Mouse (Mus musculus) hindbrain, embryonic 13.5 days (tissue): ENCODE measurements around the gene Armc9. TPM values are rescaled to one million over a fixed set of nuclear protein-coding genes. Genes with fewer than 3 reads are reported as not detected.

Source experiments
- ATAC-seq: fragments of 200-750 bp; cut with Nextera tagmentation; 2 replicates; pipeline ENCODE4 v1.8.0; 2017; ENCODE audit warnings: moderate TSS enrichment; ENCODE audit not compliant: low FRiP score
- H3K27ac ChIP-seq: fragments of 300-500 bp; sonication (generic); 2 replicates; pipeline ENCODE4 v1.5.1; 2015; ENCODE audit warnings: inconsistent platforms, mild to moderate bottlenecking, moderate library complexity
- H3K27me3 ChIP-seq: fragments of 300-500 bp; sonication (generic); 2 replicates; pipeline ENCODE4 v1.6.1; 2015; ENCODE audit warnings: mild to moderate bottlenecking, inconsistent platforms
- H3K36me3 ChIP-seq: fragments of 300-500 bp; sonication (generic); 2 replicates; pipeline ENCODE4 v1.6.1; 2015; ENCODE audit warnings: mild to moderate bottlenecking, inconsistent platforms
- H3K4me1 ChIP-seq: fragments of 300-500 bp; sonication (generic); replicated peaks from 2 replicates; pipeline ENCODE4 v1.6.1; 2015; ENCODE audit warnings: inconsistent platforms
- H3K4me2 ChIP-seq: fragments of 300-500 bp; sonication (generic); 2 replicates; pipeline ENCODE4 v1.6.1; 2015; ENCODE audit warnings: inconsistent platforms, mild to moderate bottlenecking, moderate library complexity
- H3K4me3 ChIP-seq: fragments of 300-500 bp; sonication (generic); 2 replicates; pipeline ENCODE4 v1.5.1; 2015; ENCODE audit warnings: mild to moderate bottlenecking, inconsistent platforms
- H3K9ac ChIP-seq: fragments of 300-500 bp; sonication (generic); 2 replicates; pipeline ENCODE4 v1.6.1; 2015; ENCODE audit warnings: mild to moderate bottlenecking, inconsistent platforms
- H3K9me3 ChIP-seq: fragments of 300-500 bp; sonication (generic); 2 replicates; pipeline ENCODE4 v1.6.1; 2016; ENCODE audit warnings: inconsistent platforms
- WGBS: fragments of 180-500 bp; shearing (Covaris S2); methylation state at CpG from one replicate; pipeline ENCODE4 v1.1.7; 2015; 5-methylcytosine and 5-hydroxymethylcytosine counted together
- polyA plus RNA-seq: library from polyadenylated mRNA; unstranded; fragments of >200 nt; fragmentation: Nextera tagmentation; extraction: Ambion mirVana; gene quantifications from 2 replicates; pipeline ENCODE4 v1.2.1, GENCODE M21; 2015

The Armc9 gene
- polyA plus RNA-seq, 1 experiment from 2014 or later: 31.9 TPM

DNA sequence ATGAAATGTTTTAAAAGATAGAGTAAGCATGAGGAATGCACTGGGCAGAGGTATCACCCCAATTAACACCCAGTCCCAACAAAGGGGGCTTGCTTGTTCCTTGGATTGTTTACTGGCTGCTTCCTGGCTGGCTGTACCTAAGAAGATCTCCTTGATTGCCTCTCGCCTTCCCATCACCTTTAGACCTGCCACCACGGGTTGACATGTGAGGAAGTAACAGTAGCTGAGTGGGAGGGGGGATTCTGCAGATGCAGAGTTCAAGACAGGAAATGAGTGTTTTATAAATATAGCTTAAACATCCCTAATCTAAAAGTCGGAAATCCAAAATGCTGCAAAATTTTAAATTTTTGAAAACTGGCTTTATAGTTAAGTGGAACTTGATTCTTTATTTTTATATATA lies 110.5 kb downstream of the Armc9 start:
- 0 out of 2 replicates have a peak, but pooled peaks cover 3% of the 10 kb centered on the region for H3K4me1 ChIP-seq
- H3K27ac ChIP-seq: no peak overlapping the region
- H3K4me3 ChIP-seq: no peak overlapping the region
- H3K9me3 ChIP-seq: no peaks in the 10 kb centered on the region
- ATAC-seq: no peak
- WGBS: 76% methylated on average over 3 of the region's 3 CpGs
- H3K4me2 ChIP-seq: no peak overlapping the region
- no peaks in the 10 kb centered on the region for H3K27me3 ChIP-seq
- H3K9ac ChIP-seq: no peak overlapping the region
- H3K36me3 ChIP-seq: no peaks in the 10 kb centered on the region

DNA sequence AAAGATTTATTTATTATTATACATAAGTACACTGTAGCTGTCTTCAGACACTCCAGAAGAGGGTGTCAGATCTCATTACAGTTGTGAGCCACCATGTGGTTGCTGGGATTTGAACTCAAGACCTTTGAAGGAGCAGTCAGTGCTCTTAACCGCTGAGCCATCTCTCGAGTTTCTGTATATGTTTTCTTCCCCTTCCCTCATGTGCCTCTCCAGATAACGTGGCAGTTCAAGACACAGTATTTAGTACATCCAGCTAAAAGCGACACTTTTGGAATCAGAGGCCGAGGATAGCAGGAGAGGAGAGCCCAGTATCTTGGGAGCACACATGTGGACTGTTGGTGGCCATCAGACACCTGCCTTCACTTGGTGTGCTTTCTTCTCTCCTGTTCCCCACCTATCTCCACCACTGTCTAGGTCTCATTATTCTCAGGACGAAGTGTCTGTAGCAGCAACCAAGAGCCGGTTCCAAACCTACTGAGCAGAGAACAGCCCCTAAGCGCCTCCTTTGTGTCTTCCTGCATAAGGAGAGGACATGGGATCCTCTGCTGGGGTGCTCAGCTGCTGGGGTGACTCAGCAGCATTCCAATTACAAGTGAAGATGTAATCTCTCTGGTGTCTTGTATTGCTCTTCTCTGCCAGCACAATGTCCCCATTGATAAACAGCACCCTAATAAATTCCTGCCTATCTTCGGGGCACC lies 114.1 kb downstream of the Armc9 start:
- H3K9me3 ChIP-seq: no peaks in the 10 kb centered on the region
- WGBS: 87% methylated on average over 9 of the region's 9 CpGs
- H3K36me3 ChIP-seq: no peaks in the 10 kb centered on the region
- H3K27ac ChIP-seq: no peak overlapping the region
- H3K4me3 ChIP-seq: no peak overlapping the region
- H3K4me1 ChIP-seq: no peaks in the 10 kb centered on the region
- no peak for ATAC-seq
- no peak overlapping the region for H3K9ac ChIP-seq
- H3K27me3 ChIP-seq: no peaks in the 10 kb centered on the region
- no peak overlapping the region for H3K4me2 ChIP-seq

DNA sequence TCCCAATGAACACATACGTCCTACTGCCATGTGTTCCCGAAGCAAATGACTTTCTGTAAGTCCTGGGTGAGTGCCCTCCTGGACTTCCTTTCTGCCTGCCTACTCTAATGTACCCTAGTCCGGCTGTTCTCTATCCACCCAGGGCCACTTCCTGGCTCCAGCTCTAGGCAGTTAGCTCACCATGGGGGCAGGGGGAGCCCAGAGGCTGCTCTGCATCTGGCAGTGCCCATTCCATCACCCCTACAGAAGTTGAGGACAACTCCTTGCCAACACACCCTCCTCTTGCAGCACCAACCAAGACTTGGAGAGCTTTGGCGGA lies 114.6 kb downstream of the Armc9 start:
- Histone ChIP-seq H3K9ac (no peak overlapping the region), H3K27ac (no peak overlapping the region), H3K27me3 (no peaks in the 10 kb centered on the region), H3K36me3 (no peaks in the 10 kb centered on the region), H3K4me3 (no peak overlapping the region), H3K4me2 (no peak overlapping the region), H3K9me3 (no peaks in the 10 kb centered on the region), H3K4me1 (no peaks in the 10 kb centered on the region)
- WGBS: 78% methylated on average over 4 of the region's 4 CpGs
- no peak for ATAC-seq

DNA sequence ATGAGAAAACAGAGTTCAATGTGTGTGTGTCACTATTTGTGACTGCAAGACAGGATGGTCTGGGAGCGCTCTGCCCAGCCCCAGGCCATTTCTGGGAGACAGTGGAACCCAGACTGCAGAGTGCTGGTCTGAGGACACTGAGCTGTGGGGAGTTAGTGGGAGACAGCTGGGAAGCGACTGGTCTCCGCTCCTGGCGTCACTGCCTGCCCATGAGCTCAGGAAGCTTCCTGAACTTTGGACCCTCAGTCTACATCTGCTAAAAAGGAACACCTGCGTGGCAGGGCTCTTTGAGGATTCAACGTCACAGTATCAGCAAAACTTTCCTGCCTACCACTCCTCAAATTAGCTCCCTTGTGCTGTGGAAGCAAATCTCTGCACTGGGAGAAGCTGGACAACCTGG lies 117.1 kb downstream of the Armc9 start:
- H3K36me3 ChIP-seq: no peaks in the 10 kb centered on the region
- no peaks in the 10 kb centered on the region for H3K9me3 ChIP-seq
- H3K4me3 ChIP-seq: no peak overlapping the region
- no peak overlapping the region for H3K4me2 ChIP-seq
- H3K27ac ChIP-seq: no peak overlapping the region
- no peak for ATAC-seq
- no peaks in the 10 kb centered on the region for H3K4me1 ChIP-seq
- no peak overlapping the region for H3K9ac ChIP-seq
- no peaks in the 10 kb centered on the region for H3K27me3 ChIP-seq
- 84% methylated on average over 6 of the region's 6 CpGs for WGBS

DNA sequence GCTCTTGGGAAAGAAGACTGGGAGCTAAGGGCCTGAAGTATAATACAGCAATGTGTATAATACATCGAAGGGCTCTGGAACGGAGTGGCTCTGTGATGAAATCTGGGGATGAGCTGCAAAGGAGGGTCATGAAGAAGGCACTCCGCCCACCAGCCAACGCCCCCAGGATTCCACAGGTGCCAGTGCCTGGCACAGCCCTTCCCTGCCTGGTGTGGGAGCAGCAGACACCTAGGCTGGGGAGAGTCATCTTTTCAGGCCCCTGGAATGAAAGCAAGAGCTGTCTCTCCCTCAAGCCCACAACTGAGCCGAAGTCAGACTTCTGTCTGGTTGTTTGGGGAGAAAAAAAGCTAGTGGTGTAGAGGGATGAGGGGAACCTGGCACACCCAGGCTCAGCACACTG lies 122.5 kb downstream of the Armc9 start:
- Histone ChIP-seq H3K4me3 (no peak overlapping the region), H3K4me1 (no peaks in the 10 kb centered on the region), H3K36me3 (no peaks in the 10 kb centered on the region), H3K4me2 (no peak overlapping the region), H3K9me3 (no peaks in the 10 kb centered on the region), H3K9ac (no peak overlapping the region), H3K27ac (no peak overlapping the region), H3K27me3 (no peaks in the 10 kb centered on the region)
- no peak for ATAC-seq
- WGBS: 86% methylated on average over 5 of the region's 5 CpGs

DNA sequence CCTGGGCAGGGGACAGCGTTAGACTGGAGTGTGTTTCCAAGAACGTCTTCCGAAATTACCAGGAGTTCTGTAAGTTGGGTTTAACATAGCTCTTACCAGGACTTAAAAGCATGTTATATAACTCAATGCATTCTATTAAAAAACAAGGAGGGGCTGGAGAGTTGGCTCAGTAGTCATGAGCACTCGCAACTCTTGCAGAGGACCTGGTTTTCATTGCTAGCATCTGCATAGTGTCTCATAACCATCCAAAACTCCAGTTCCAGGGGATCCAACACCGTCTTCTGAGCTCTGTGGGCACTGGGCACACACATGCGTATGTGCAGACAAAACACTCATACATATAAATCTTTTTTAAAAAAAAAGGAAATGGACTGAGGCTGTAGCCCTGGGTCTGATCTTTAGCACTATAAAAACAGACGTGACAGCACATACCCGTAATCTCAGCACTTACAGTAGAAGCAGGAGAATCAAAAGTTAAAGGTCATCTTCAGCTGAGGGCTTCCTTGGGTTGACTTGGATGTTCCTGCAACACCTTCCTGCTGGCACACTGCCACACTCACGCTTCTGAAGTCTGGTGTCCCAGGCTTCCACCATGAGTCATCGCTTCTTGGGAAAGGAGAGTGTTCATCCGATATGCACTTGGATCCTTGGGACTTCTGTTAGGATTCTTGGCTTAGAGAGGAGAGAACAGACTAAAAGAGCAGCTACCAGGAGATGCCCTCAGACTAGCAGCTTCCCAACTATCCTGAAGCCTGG lies 127.4 kb downstream of the Armc9 start:
- H3K4me3 ChIP-seq: no peak overlapping the region
- no peak overlapping the region for H3K9ac ChIP-seq
- ATAC-seq: no peak
- no peaks in the 10 kb centered on the region for H3K36me3 ChIP-seq
- no peaks in the 10 kb centered on the region for H3K4me1 ChIP-seq
- H3K9me3 ChIP-seq: no peaks in the 10 kb centered on the region
- no peaks in the 10 kb centered on the region for H3K27me3 ChIP-seq
- no peak overlapping the region for H3K4me2 ChIP-seq
- WGBS: 92% methylated on average over 11 of the region's 11 CpGs
- no peak overlapping the region for H3K27ac ChIP-seq

DNA sequence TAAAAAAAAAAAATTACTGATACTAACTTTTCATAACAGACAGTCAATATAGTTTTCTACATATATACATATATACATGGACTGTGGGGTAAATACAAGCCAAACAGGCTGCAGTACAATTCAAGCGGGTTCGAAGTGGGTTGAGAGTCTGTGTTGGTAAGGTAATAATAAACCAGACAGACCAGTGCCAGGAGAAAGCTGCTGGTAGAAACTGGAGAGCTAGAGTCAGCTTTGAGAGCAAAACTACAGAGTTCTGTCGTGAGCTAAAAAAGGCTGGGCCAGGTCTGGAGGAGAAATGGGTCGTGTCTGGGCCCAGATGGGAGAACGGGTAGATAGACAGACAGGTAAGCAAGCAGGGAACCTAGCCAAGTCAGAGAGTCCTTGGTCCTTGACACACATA lies 129.5 kb downstream of the Armc9 start:
- Histone ChIP-seq H3K27me3 (no peaks in the 10 kb centered on the region), H3K9ac (no peak overlapping the region), H3K4me3 (no peak overlapping the region), H3K9me3 (no peaks in the 10 kb centered on the region), H3K4me2 (no peak overlapping the region), H3K4me1 (no peaks in the 10 kb centered on the region), H3K36me3 (no peaks in the 10 kb centered on the region), H3K27ac (no peak overlapping the region)
- WGBS: 92% methylated on average over 5 of the region's 5 CpGs
- no peak for ATAC-seq

DNA sequence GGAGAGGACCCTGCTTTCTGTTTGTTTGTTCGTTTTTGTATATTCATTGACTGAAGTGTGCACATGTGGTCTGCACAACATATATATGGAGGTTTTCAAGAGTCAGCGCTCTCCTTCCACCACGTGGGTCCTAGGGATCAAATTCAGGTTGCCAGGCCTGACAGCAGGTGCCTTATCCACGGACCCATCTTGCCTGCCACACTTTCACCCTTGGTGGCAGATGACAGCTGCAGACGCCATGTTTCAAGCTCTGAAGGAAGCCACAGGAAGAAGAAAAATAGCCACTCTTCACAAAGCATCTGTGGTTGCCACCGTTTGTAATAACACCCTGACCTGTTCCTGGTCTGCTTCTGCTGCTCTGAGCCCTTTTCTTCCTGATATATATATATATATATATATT lies 130.7 kb downstream of the Armc9 start:
- H3K9ac ChIP-seq: no peak overlapping the region
- 80% methylated on average over 6 of the region's 6 CpGs for WGBS
- H3K36me3 ChIP-seq: no peaks in the 10 kb centered on the region
- ATAC-seq: no peak
- no peak overlapping the region for H3K27ac ChIP-seq
- H3K9me3 ChIP-seq: no peaks in the 10 kb centered on the region
- no peaks in the 10 kb centered on the region for H3K4me1 ChIP-seq
- H3K4me3 ChIP-seq: no peak overlapping the region
- H3K27me3 ChIP-seq: no peaks in the 10 kb centered on the region
- no peak overlapping the region for H3K4me2 ChIP-seq

DNA sequence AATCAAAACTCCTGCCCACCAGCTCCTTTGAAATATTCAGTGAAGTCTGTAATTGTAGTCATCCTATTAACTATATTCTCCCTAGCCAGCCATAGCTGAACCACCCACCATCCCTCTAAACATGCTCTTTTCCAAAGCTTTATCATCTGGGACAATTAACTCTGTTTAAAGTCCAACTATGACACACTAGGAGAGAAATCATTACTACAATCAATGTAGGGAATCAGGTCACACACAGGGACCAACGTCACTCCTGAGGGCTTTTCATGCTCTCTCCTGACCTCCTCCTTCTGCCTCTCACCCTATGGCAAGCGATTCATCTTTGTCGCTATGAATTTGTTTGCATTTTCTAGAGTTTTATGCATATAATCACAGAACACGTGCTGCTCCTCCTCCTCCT lies 132.9 kb downstream of the Armc9 start:
- Histone ChIP-seq H3K4me2 (no peak overlapping the region), H3K27ac (no peak overlapping the region), H3K27me3 (no peaks in the 10 kb centered on the region), H3K9ac (no peak overlapping the region), H3K36me3 (no peaks in the 10 kb centered on the region), H3K4me3 (no peak overlapping the region), H3K4me1 (no peaks in the 10 kb centered on the region), H3K9me3 (no peaks in the 10 kb centered on the region)
- WGBS: 84% methylated on average over 4 of the region's 4 CpGs
- no peak for ATAC-seq

DNA sequence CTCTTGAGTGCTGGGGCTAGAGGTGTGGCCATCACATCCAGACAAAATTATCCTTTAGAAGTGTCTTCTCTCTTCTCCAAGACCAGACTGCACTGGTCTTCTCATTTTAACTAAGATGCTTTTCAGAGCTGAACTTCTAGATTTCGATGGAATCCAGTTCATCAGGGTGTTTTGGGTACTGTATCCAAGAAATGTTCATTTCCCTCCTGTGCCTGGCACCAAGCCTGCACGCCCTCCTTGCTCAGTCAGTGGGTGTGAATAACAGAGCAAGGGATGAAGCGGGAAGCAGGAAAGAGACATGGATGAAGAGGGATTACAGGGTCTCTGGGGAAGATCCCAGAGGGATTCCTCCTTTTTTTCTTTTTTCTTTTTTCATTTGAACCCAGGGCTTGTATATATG lies 135.9 kb downstream of the Armc9 start:
- peaks cover 10% of the 10 kb centered on the region; the same call in 1 of the 2 replicates for H3K4me1 ChIP-seq
- H3K9me3 ChIP-seq: no peaks in the 10 kb centered on the region
- WGBS: 81% methylated on average over 3 of the region's 3 CpGs
- H3K4me3 ChIP-seq: no peak overlapping the region
- no peaks in the 10 kb centered on the region for H3K36me3 ChIP-seq
- H3K4me2 ChIP-seq: no peak overlapping the region
- H3K9ac ChIP-seq: no peak overlapping the region
- peaks cover 3% of the 10 kb centered on the region for H3K27me3 ChIP-seq
- ATAC-seq: no peak
- no peak overlapping the region for H3K27ac ChIP-seq

DNA sequence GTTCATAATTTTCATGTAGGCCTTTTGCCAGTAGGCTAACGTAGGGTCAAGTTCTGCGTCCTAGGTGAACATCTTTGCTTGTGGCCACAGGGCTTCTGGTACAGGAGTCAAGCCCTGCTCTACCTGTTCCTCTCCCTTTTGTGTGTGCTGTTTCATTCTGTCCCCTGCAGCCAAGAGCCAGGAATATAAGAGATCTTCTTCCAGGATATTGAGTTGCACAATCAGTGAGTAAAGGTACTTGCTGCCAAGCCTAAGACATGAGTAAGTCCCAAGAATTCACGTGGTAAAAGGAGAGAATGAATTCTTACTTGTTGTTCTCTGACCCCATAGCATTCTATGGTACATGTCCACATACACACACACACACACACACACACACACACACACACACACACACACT lies 138.5 kb downstream of the Armc9 start:
- Histone ChIP-seq H3K9me3 (no peaks in the 10 kb centered on the region), H3K27ac (no peak overlapping the region), H3K36me3 (no peaks in the 10 kb centered on the region), H3K4me1 (peaks cover 10% of the 10 kb centered on the region; the same call in 1 of the 2 replicates), H3K27me3 (peaks cover 12% of the 10 kb centered on the region), H3K9ac (no peak overlapping the region), H3K4me3 (no peak overlapping the region), H3K4me2 (no peak overlapping the region)
- WGBS: 88% methylated on average over 3 of the region's 3 CpGs
- no peak for ATAC-seq

DNA sequence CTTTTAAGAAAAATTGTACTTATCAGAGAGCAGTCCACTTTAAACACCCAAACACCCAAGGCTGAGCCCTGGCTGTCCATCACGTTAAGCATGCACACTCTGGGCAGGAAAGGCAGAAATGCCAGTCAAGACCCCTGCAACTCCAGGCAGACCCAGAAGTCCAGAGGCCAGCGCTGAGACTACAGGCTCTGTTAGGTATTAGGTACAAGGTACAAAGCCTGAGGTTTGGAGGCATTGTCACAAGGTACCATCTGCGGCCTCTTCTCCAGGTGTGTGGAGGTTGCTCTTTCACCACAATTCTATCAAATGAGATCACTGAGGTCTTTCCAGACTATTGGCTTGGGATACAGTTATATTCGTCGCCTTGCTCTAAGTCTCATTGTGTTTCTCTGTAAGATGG lies 139.3 kb downstream of the Armc9 start:
- Histone ChIP-seq H3K9ac (no peak overlapping the region), H3K4me1 (peaks cover 10% of the 10 kb centered on the region; the same call in 1 of the 2 replicates), H3K27ac (no peak overlapping the region), H3K9me3 (no peaks in the 10 kb centered on the region), H3K4me3 (no peak overlapping the region), H3K27me3 (peaks cover 16% of the 10 kb centered on the region), H3K36me3 (no peaks in the 10 kb centered on the region), H3K4me2 (no peak overlapping the region)
- 93% methylated on average over 5 of the region's 5 CpGs for WGBS
- no peak for ATAC-seq

DNA sequence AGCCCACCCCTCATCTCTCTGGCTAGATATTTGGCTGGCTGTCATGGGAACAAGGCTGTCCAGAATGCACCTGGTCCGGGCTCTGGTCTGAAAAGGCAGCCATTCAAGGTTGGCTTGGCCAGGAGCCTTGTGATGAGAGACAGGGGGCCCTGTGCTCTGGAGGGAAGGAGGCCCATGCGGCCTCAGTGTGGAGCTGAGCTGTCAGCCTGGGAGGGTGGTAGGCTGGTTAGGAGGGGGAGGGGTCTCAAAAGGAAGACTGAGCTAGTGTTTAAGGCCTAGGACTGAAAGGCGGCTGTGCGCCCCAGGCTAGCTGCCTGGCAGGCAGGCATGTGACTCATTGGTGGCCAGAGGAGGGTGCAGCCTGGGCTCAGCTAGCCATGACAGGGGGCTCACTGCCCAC lies 139.9 kb downstream of the Armc9 start:
- 12% methylated on average over 4 of the region's 4 CpGs for WGBS
- Histone ChIP-seq H3K27ac (no peak overlapping the region), H3K36me3 (no peaks in the 10 kb centered on the region), H3K4me3 (no peak overlapping the region), H3K4me2 (no peak overlapping the region), H3K27me3 (peaks cover 16% of the 10 kb centered on the region), H3K4me1 (peaks cover 10% of the 10 kb centered on the region; the same call in 1 of the 2 replicates), H3K9me3 (no peaks in the 10 kb centered on the region), H3K9ac (no peak overlapping the region)
- ATAC-seq: peak; percentile 65; the same call in 1 of the 2 replicates
